Mouse (Mus musculus) splenic B cell, adult 2 months (primary cell): ENCODE data around the gene Igsf11.

Experiments
- DNase-seq: peaks from one replicate; pipeline ENCODE4 v3.0.0-alpha.2; 2011; ENCODE audit warnings: low read depth, low spot score
- H3K27me3 ChIP-seq: 2 replicates; pipeline ENCODE4 v1.6.1; 2012; ENCODE audit warnings: mild to moderate bottlenecking, low read length, moderate library complexity, mixed read lengths; ENCODE audit not compliant: control insufficient read depth, poor library complexity, insufficient read depth, severe bottlenecking
- H3K36me3 ChIP-seq: 2 replicates; pipeline ENCODE4 v1.6.1; 2012; ENCODE audit warnings: mild to moderate bottlenecking, low read length, moderate library complexity, mixed read lengths; ENCODE audit not compliant: control insufficient read depth, poor library complexity, insufficient read depth, severe bottlenecking

The Igsf11 gene

GRCm38 (mm10) chr16:38915451-38915850 is 23.0 kb downstream of the Igsf11 start:
- no peak for DNase-seq
- no peaks in the 10 kb centered on the region for H3K27me3 ChIP-seq
- H3K36me3 ChIP-seq, result no peaks in the 10 kb centered on the region

GRCm38 (mm10) chr16:38916053-38916786 is 23.7 kb downstream of the Igsf11 start:
- Histone ChIP-seq H3K27me3 (no peaks in the 10 kb centered on the region), H3K36me3 (no peaks in the 10 kb centered on the region)
- no peak for DNase-seq

GRCm38 (mm10) chr16:38916885-38917284 is 24.4 kb downstream of the Igsf11 start:
- no peaks in the 10 kb centered on the region for H3K36me3 ChIP-seq
- DNase-seq, result no peak
- no peaks in the 10 kb centered on the region for H3K27me3 ChIP-seq

DNA sequence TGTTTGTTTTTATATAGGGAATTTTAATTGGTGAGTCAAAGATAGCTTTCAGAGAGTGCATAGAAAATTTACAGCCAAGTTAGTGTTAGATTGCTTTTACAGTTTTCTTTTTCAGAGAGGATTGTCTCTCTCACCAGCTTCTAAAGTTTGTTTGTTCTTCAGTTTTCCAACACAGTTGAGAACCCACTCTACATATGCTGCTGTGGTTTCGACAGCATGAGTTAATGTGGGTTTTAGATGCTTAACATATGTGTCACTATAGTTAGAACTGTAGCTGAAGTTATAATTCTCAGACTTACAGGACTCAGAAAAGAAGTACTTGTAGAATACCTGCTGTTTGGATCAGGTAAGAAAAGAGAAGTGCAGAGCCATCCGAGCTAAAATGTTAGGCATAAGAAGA is 25.6 kb downstream of the Igsf11 start:
- Histone ChIP-seq H3K27me3 (no peaks in the 10 kb centered on the region), H3K36me3 (no peaks in the 10 kb centered on the region)
- no peak for DNase-seq

GRCm38 (mm10) chr16:38920488-38920887 is 28.0 kb downstream of the Igsf11 start:
- DNase-seq, result no peak
- H3K27me3 ChIP-seq, result no peaks in the 10 kb centered on the region
- H3K36me3 ChIP-seq, result no peaks in the 10 kb centered on the region

DNA sequence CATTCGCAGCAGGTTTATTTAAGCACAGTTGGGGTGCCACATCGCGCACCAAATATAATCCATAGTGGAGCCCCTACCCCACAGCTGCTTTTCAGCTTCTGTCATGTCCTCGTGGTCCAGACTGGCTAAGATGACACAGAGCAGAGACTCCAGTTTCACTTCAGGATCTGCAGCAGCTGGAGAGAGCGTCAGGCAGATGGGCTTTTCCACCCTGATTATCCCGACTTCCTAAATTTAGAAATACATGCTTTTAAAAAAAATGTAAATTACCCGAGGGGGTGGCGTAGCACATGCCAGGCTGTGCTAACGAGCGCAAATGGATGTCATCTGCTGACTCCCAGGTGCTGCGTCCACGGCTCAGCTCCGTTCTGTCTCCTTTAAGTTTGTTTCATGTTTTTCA is 32.5 kb downstream of the Igsf11 start:
- Histone ChIP-seq H3K36me3 (no peaks in the 10 kb centered on the region), H3K27me3 (no peaks in the 10 kb centered on the region)
- DNase-seq, result no peak

- H3K36me3 ChIP-seq, result no peaks in the 10 kb centered on the region
- DNase-seq, result no peak
Observed at GRCm38 (mm10) chr16:38928760-38929159, 36.3 kb downstream of the Igsf11 start.

GRCm38 (mm10) chr16:38931519-38931918 is 39.0 kb downstream of the Igsf11 start:
- no peak for DNase-seq
- no peaks in the 10 kb centered on the region for H3K36me3 ChIP-seq
- no peaks in the 10 kb centered on the region for H3K27me3 ChIP-seq

More at GRCm38 (mm10) chr16:38928760-38929159, 36.3 kb downstream of the Igsf11 start:
- H3K27me3 ChIP-seq, result no peaks in the 10 kb centered on the region

DNA sequence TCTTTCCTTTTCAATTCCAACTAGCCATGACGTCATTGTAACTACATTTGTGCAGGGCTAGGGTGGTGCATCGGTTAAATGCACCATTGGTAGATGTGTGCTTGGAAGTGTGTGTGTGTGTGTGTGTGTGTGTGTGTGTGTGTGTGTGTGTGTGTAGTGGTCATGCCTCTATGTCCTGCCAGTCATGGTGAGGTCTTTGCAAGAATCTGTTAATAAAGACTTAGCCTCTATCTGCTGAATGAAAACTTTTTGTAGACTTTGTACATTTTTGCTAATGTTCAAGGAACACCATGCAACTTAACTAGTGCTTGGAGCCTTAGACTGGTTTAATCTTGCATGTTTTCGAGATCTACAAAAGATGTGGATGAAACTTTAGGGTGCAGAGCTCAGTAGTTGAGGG is 48.3 kb downstream of the Igsf11 start:
- DNase-seq, result no peak
- Histone ChIP-seq H3K36me3 (no peaks in the 10 kb centered on the region), H3K27me3 (no peaks in the 10 kb centered on the region)

- DNase-seq, result no peak
- no peaks in the 10 kb centered on the region for H3K36me3 ChIP-seq
- H3K27me3 ChIP-seq, result no peaks in the 10 kb centered on the region
Observed at GRCm38 (mm10) chr16:38941275-38941674, 48.8 kb downstream of the Igsf11 start.

GRCm38 (mm10) chr16:38943706-38944550 is 51.5 kb downstream of the Igsf11 start:
- no peaks in the 10 kb centered on the region for H3K36me3 ChIP-seq
- H3K27me3 ChIP-seq, result no peaks in the 10 kb centered on the region
- DNase-seq, result no peak

- no peaks in the 10 kb centered on the region for H3K36me3 ChIP-seq
- no peak for DNase-seq
- no peaks in the 10 kb centered on the region for H3K27me3 ChIP-seq
Observed at GRCm38 (mm10) chr16:38945111-38945510, 52.6 kb downstream of the Igsf11 start.

DNA sequence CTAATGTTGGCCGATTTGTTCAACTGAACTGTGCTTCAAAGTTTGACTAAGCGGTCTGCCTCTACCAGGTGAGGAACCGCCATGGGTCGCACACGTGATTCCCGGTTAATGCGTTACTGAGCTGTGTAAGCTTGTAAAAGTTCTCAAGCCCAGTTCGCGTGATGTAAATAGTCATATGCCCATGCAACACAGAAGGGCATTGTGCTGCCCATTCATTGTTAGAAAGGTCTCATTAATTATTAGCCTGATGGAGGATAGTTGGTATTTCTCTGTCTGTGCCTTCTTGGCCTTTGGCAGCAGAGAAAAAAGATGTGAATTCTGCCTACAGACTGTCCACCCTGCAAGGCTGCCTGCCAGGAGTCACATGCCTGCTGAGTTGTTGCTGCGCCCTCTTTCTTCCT is 53.1 kb downstream of the Igsf11 start:
- H3K27me3 ChIP-seq, result no peaks in the 10 kb centered on the region
- H3K36me3 ChIP-seq, result no peaks in the 10 kb centered on the region
- no peak for DNase-seq

DNA sequence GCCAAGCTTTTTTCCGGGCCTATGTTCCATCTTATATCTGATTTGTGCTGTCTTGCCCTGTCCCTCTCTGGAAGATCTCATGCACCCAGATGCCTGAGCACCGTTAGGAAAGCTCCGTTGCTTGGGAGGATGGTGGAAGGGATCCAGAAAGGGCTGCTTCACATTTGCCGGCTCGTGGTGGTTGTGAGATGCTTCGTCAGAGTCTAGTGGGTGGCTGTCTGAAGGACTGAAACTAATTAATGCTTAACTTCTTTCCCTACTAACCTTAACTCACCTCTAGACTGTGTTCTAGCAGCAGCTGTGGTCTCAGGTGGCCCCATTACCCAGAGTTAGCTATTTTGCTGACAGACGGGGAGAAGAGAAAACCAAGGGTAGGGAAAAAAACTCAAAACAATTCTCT is 54.0 kb downstream of the Igsf11 start:
- DNase-seq, result no peak
- Histone ChIP-seq H3K27me3 (no peaks in the 10 kb centered on the region), H3K36me3 (no peaks in the 10 kb centered on the region)

GRCm38 (mm10) chr16:38947141-38947879 is 54.8 kb downstream of the Igsf11 start:
- DNase-seq, result no peak
- Histone ChIP-seq H3K27me3 (no peaks in the 10 kb centered on the region), H3K36me3 (no peaks in the 10 kb centered on the region)
